Mouse (Mus musculus): ENCODE results near the gene Marc1. TPM values are rescaled to one million over a fixed set of nuclear protein-coding genes. Genes with fewer than 3 reads are reported as not detected.

The Marc1 gene
- polyA plus RNA-seq, 1 experiment from 2014 or later = 3.9 TPM

DNA sequence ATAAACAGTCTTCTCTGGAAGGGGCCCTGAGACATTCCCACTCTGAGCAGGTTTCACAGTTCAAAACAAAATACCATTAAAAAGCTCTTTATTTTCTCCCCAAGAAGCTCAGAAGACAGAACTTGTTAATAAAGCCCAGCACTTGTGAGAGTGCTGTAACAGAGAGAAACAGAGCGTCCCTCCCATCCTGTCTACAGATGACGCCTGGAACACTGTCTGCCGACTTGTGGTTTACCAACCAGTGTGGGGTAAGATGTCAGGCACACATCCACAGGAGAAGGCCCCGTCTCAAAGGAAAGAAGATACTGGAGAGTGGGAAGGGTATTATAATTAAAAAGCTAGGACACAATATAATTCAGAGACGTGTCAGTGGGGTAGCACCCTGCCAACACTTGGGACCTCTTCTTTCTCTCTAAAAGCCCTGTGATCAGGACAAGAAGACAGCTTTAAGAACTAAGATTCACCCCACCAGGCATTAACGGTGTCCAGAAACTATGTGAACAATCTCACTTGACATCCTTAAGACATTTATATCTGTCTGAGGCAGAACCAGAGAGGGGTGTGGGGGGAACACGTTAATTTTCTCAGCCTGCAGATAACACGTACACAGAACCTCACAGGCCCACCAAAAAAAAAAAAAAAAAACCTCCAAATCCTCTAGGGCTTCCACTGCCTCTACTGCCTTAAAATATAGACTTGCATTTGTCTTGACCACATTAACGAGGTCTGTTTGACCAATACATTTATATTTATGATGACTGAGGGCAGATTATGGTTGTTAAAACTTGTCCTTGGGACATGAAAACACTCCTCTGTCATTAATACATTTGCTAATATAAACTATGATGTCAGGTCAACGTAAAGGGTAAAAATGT is 29.6 kb downstream of the Marc1 start:
- H3K27me3 ChIP-seq (replicated peaks; ENCODE audit: control insufficient read depth, insufficient read depth, low read length) = no peaks in the 10 kb centered on the region
- ATAC-seq (replicated peaks; ENCODE audit: low FRiP score) = peak; percentile 91
- DNase-seq (ENCODE audit: low spot score) = no peak
- peak overlapping the region; percentile 22 for H3K4me2 ChIP-seq
- peak overlapping the region; percentile 74 for H3K27ac ChIP-seq (ENCODE audit: low read depth, low read length)
- H3K9ac ChIP-seq (ENCODE audit: low read depth, low read length) = no peak overlapping the region
- no peaks in the 10 kb centered on the region; the same call in 1 of the 2 replicates for H3K9me3 ChIP-seq (ENCODE audit: control insufficient read depth, low read length)
- no peak overlapping the region for H3K4me3 ChIP-seq (ENCODE audit: low read depth, low read length)
- H3K36me3 ChIP-seq (ENCODE audit: control insufficient read depth, insufficient read depth, low read length) = no peaks in the 10 kb centered on the region
- peaks cover 19% of the 10 kb centered on the region for H3K4me1 ChIP-seq (replicated peaks; ENCODE audit: control insufficient read depth, insufficient read depth, low read length)
- WGBS = 25% methylated on average over 10 of the region's 10 CpGs

DNA sequence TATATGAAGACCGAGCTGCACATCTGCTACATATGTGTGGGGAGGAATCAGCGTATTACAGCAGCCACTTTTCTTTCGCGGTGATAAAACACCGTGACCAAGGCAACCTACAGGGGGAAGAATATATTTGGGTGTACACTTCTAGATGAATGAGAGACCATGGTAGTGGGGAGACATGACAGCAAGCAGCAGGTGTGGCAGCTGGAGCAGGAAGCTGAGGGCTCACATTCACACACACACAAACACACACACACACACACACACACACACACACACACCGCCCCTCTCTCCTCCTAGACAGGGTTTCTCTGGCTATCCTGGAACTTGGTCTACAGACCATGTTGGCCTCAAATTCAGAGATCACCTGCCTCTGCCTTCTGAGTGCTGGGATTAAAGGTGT is 33.0 kb downstream of the Marc1 start:
- Histone ChIP-seq H3K27me3 (replicated peaks; ENCODE audit: control insufficient read depth, insufficient read depth, low read length) (no peaks in the 10 kb centered on the region), H3K9me3 (ENCODE audit: control insufficient read depth, low read length) (no peaks in the 10 kb centered on the region), H3K4me1 (replicated peaks; ENCODE audit: control insufficient read depth, insufficient read depth, low read length) (peaks cover 19% of the 10 kb centered on the region), H3K27ac (ENCODE audit: low read depth, low read length) (no peak overlapping the region), H3K36me3 (ENCODE audit: control insufficient read depth, insufficient read depth, low read length) (no peaks in the 10 kb centered on the region), H3K4me2 (no peak overlapping the region), H3K4me3 (ENCODE audit: low read depth, low read length) (no peak overlapping the region), H3K9ac (ENCODE audit: low read depth, low read length) (no peak overlapping the region)
- DNase-seq (ENCODE audit: low spot score) = no peak
- ATAC-seq (replicated peaks; ENCODE audit: low FRiP score) = no peak
- WGBS = 87% methylated on average over 6 of the region's 6 CpGs

DNA sequence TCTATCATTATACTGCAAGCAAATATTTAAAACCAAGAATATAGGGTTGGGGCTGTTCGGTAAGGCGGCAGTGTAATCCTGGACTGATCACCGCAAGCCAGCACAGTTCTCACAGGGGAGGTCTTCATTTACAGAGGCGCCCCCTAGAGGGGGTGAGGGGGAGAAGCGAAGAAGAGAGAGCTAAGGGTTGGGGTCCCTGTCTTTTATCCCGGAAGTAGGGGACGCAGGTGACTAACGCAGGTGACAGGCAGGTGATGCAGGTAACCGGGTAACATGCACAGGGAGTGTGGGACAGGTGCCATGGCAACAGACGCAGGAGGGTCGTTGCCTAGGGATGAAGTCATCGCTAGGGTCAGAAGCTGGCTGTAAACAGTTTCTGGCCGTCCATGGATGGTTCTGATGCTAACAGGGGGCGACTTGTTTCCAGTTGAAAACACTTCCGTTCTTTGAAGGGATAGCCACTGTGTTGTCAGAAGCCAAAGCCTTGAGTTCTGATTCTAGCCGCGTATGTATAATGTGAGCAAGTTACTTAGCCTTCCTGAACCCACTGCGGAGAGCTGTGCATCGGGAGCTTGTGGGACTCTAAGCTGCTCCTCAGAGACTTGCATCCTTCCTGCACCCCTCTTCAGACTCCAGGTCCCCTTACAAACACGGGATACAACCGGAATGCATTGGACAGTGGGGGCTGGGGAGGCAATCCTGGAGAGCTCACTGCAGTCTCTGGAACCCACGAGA is 33.9 kb downstream of the Marc1 start:
- Histone ChIP-seq H3K27ac (ENCODE audit: low read depth, low read length) (no peak overlapping the region), H3K36me3 (ENCODE audit: control insufficient read depth, insufficient read depth, low read length) (no peaks in the 10 kb centered on the region), H3K27me3 (replicated peaks; ENCODE audit: control insufficient read depth, insufficient read depth, low read length) (no peaks in the 10 kb centered on the region), H3K4me1 (replicated peaks; ENCODE audit: control insufficient read depth, insufficient read depth, low read length) (peaks cover 16% of the 10 kb centered on the region), H3K9ac (ENCODE audit: low read depth, low read length) (no peak overlapping the region), H3K4me2 (no peak overlapping the region), H3K9me3 (ENCODE audit: control insufficient read depth, low read length) (no peaks in the 10 kb centered on the region), H3K4me3 (ENCODE audit: low read depth, low read length) (no peak overlapping the region)
- ATAC-seq (replicated peaks; ENCODE audit: low FRiP score) (no peak), DNase-seq (ENCODE audit: low spot score) (no peak)
- 32% methylated on average over 22 of the region's 22 CpGs for WGBS

DNA sequence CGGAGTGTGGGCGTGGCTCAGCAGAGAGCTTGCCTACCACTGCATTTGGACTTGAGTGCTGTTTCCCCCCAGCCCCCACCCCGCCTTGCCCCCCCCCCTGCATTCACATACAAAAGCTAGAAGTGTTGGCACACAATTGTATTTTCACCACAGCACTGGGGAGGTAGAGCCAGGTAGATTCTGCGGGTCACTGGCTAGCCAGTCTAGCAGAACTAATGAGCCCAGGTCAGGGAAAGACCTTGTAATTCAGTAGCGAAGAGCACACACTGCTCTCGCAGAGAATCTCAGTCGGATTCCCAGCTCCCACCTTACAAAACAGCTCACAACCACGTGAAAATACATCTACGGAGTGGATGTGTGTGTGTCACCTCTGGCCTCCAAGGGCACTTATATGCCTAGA is 35.8 kb downstream of the Marc1 start:
- Histone ChIP-seq H3K27ac (ENCODE audit: low read depth, low read length) (no peak overlapping the region), H3K9me3 (ENCODE audit: control insufficient read depth, low read length) (no peaks in the 10 kb centered on the region), H3K36me3 (ENCODE audit: control insufficient read depth, insufficient read depth, low read length) (no peaks in the 10 kb centered on the region), H3K9ac (ENCODE audit: low read depth, low read length) (no peak overlapping the region), H3K4me2 (no peak overlapping the region), H3K4me3 (ENCODE audit: low read depth, low read length) (no peak overlapping the region), H3K27me3 (replicated peaks; ENCODE audit: control insufficient read depth, insufficient read depth, low read length) (no peaks in the 10 kb centered on the region), H3K4me1 (replicated peaks; ENCODE audit: control insufficient read depth, insufficient read depth, low read length) (peaks cover 7% of the 10 kb centered on the region; the same call in 1 of the 2 replicates)
- no peak for ATAC-seq (replicated peaks; ENCODE audit: low FRiP score)
- 56% methylated on average over 9 of the region's 9 CpGs for WGBS
- DNase-seq (ENCODE audit: low spot score) = no peak

DNA sequence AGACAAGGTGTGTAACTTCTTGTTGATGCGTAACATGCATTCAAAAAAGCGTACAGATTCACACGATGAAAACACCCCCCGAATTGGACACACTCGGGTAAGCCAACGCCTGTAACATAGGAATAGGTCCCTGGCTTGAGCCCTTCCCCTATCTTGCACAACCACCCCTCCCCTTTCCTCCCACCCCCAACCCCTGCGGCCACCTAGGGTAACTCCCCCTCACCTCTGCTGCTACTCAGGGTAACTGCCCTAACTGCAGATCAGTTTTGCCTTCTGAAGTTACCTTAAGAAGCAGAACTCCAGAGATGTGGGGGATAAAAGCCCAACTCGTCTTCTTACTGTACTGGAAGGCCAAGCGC is 39.2 kb downstream of the Marc1 start:
- Histone ChIP-seq H3K36me3 (ENCODE audit: control insufficient read depth, insufficient read depth, low read length) (no peaks in the 10 kb centered on the region), H3K4me1 (replicated peaks; ENCODE audit: control insufficient read depth, insufficient read depth, low read length) (peaks cover 3% of the 10 kb centered on the region; the same call in 1 of the 2 replicates), H3K4me2 (peak overlapping the region; percentile 30), H3K9me3 (ENCODE audit: control insufficient read depth, low read length) (no peaks in the 10 kb centered on the region), H3K9ac (ENCODE audit: low read depth, low read length) (no peak overlapping the region), H3K4me3 (ENCODE audit: low read depth, low read length) (no peak overlapping the region), H3K27me3 (replicated peaks; ENCODE audit: control insufficient read depth, insufficient read depth, low read length) (no peaks in the 10 kb centered on the region), H3K27ac (ENCODE audit: low read depth, low read length) (no peak overlapping the region)
- WGBS = 8% methylated on average over 9 of the region's 9 CpGs
- DNase-seq (ENCODE audit: low spot score) = no peak
- ATAC-seq (replicated peaks; ENCODE audit: low FRiP score) = peak; percentile 43; the same call in 1 of the 2 replicates

DNA sequence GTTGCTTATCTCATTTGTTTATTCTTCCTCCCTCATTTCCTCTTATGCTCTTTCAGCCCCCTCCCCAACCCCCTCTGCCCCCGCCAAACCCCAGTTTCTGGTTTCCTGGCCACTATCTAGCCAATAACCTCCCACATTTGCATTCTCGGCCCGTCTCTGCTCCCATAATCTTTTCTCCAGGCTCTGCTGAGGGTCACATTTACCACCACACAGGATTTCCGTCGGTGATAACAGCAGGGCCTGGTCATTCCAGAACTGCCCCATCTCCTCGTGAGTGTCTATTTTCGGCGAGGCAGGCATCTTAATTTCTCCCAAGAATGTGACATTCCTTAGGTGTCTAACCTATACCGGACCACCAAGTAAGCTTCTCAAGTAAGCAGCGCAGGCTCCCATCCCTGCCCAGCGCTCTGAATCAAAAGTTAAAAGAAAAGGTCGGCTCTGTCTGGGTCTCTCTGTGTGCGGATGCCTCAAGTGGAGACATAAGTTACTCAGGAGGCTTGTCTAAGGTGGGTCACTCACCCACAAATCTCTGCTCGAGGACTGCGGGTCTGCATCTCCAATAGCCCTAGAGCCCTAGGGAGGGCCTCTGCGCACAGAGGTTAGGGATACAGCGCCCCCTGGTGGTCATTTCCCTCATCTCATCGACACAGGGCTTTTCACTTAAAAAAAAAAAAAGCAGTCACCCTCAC is 39.8 kb downstream of the Marc1 start:
- Histone ChIP-seq H3K9ac (ENCODE audit: low read depth, low read length) (no peak overlapping the region), H3K27ac (ENCODE audit: low read depth, low read length) (no peak overlapping the region), H3K4me3 (ENCODE audit: low read depth, low read length) (no peak overlapping the region), H3K9me3 (ENCODE audit: control insufficient read depth, low read length) (no peaks in the 10 kb centered on the region), H3K27me3 (replicated peaks; ENCODE audit: control insufficient read depth, insufficient read depth, low read length) (no peaks in the 10 kb centered on the region), H3K36me3 (ENCODE audit: control insufficient read depth, insufficient read depth, low read length) (no peaks in the 10 kb centered on the region), H3K4me1 (replicated peaks; ENCODE audit: control insufficient read depth, insufficient read depth, low read length) (peaks cover 3% of the 10 kb centered on the region; the same call in 1 of the 2 replicates), H3K4me2 (peak overlapping the region; percentile 30)
- WGBS = 8% methylated on average over 18 of the region's 18 CpGs
- peak; percentile 81 for DNase-seq (ENCODE audit: low spot score)
- ATAC-seq (replicated peaks; ENCODE audit: low FRiP score) = peak; percentile 80; the same call in 1 of the 2 replicates

DNA sequence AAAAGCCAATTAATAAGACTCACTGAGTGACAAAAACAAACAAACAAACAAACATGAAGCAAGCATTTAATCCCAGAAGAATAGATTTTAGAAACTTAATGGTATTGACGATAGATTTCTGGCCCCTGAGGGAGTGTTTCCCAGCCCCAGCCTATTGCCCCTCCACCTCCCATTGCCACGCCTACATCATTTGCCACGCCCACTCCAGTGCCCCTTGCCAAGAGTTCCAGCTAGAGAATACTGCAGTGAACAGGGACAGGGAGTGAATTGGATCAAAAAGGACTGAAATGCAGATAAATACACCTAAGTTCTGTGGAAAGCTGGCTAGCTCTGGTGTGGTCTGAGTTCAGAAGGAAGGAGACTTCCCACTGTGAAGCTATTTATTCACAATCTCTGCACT is 47.2 kb downstream of the Marc1 start:
- Histone ChIP-seq H3K4me2 (no peak overlapping the region), H3K4me3 (ENCODE audit: low read depth, low read length) (no peak overlapping the region), H3K9me3 (ENCODE audit: control insufficient read depth, low read length) (no peaks in the 10 kb centered on the region), H3K9ac (ENCODE audit: low read depth, low read length) (no peak overlapping the region), H3K27ac (ENCODE audit: low read depth, low read length) (no peak overlapping the region), H3K27me3 (replicated peaks; ENCODE audit: control insufficient read depth, insufficient read depth, low read length) (no peaks in the 10 kb centered on the region), H3K4me1 (replicated peaks; ENCODE audit: control insufficient read depth, insufficient read depth, low read length) (no peaks in the 10 kb centered on the region), H3K36me3 (ENCODE audit: control insufficient read depth, insufficient read depth, low read length) (no peaks in the 10 kb centered on the region)
- WGBS = 54% methylated on average over 3 of the region's 3 CpGs
- no peak for ATAC-seq (replicated peaks; ENCODE audit: low FRiP score)
- no peak for DNase-seq (ENCODE audit: low spot score)

DNA sequence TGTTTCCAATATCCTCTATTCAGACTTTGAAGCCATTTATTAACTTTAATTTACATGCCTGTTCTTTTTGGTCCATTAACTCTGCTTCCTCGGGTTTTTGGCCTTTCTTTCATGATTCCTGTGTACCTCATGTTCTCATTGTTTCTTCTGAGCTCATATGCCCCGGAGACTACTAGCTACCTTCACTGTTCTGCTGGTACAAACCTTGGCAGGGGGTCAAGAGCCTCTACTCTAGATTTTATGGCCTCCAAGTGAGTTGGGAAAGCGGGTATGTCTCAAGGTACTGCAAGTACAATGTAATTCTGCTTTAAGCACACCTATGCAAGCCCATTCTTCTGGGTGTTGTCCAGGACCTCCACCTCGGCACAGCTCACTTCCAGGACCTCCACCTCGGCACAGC is 48.2 kb downstream of the Marc1 start:
- H3K27me3 ChIP-seq (replicated peaks; ENCODE audit: control insufficient read depth, insufficient read depth, low read length) = no peaks in the 10 kb centered on the region
- no peak overlapping the region for H3K9ac ChIP-seq (ENCODE audit: low read depth, low read length)
- H3K4me1 ChIP-seq (replicated peaks; ENCODE audit: control insufficient read depth, insufficient read depth, low read length) = no peaks in the 10 kb centered on the region
- H3K27ac ChIP-seq (ENCODE audit: low read depth, low read length) = no peak overlapping the region
- ATAC-seq (replicated peaks; ENCODE audit: low FRiP score) (no peak), DNase-seq (ENCODE audit: low spot score) (no peak)
- no peaks in the 10 kb centered on the region for H3K9me3 ChIP-seq (ENCODE audit: control insufficient read depth, low read length)
- no peak overlapping the region for H3K4me2 ChIP-seq
- no peak overlapping the region for H3K4me3 ChIP-seq (ENCODE audit: low read depth, low read length)
- 68% methylated on average over 5 of the region's 5 CpGs for WGBS
- H3K36me3 ChIP-seq (ENCODE audit: control insufficient read depth, insufficient read depth, low read length) = no peaks in the 10 kb centered on the region

All from liver, embryonic 11.5 days (tissue).